Mouse (Mus musculus) liver, adult 2 months (tissue): ENCODE results near the gene Cpb2. TPM values are rescaled to one million over a fixed set of nuclear protein-coding genes. Genes with fewer than 3 reads are reported as not detected.
A peak's percentile ranks its signal among the peaks of the same experiment; 100 is the strongest.

Source experiments
- DNase-seq: peaks from one replicate; pipeline ENCODE4 v3.0.0-alpha.2; 2011; ENCODE audit warnings: low read depth, low spot score; ENCODE audit errors: extremely low read depth
- H3K27ac ChIP-seq: fragments of 200-500 bp; replicated peaks from 2 replicates; pipeline ENCODE4 v1.5.1; 2012; ENCODE audit warnings: low read depth, mild to moderate bottlenecking, control low read depth, inconsistent platforms, low read length; ENCODE audit not compliant: insufficient read depth
- H3K27me3 ChIP-seq: fragments of 200-500 bp; 2 replicates; pipeline ENCODE4 v1.6.1; 2012; ENCODE audit warnings: mild to moderate bottlenecking, moderate library complexity, low read length, inconsistent platforms; ENCODE audit not compliant: control insufficient read depth, insufficient read depth
- H3K36me3 ChIP-seq: fragments of 200-500 bp; 2 replicates; pipeline ENCODE4 v1.6.1; 2012; ENCODE audit warnings: low read length, inconsistent platforms; ENCODE audit not compliant: control insufficient read depth, insufficient read depth
- H3K4me1 ChIP-seq: fragments of 200-500 bp; 2 replicates; pipeline ENCODE4 v1.6.1; 2011; ENCODE audit warnings: low read length; ENCODE audit not compliant: control insufficient read depth, insufficient read depth
- H3K4me3 ChIP-seq: fragments of 200-500 bp; 2 replicates; pipeline ENCODE4 v1.5.1; 2011; ENCODE audit warnings: low read depth, mild to moderate bottlenecking, control low read depth, low read length, moderate library complexity; ENCODE audit not compliant: insufficient read depth
- H3K79me2 ChIP-seq: fragments of 200-500 bp; 2 replicates; pipeline ENCODE4 v1.6.1; 2012; ENCODE audit warnings: inconsistent platforms, mild to moderate bottlenecking, low read length, moderate library complexity; ENCODE audit not compliant: control insufficient read depth, insufficient read depth
- H3K9ac ChIP-seq: fragments of 200-500 bp; 2 replicates; pipeline ENCODE4 v1.6.1; 2012; ENCODE audit warnings: low read depth, mild to moderate bottlenecking, control low read depth, inconsistent platforms, low read length
- CTCF ChIP-seq: fragments of 200-500 bp; IDR thresholded peaks from 2 replicates; pipeline ENCODE4 v1.5.1; 2011; ENCODE audit warnings: low read depth, low read length, control low read depth
- POLR2A ChIP-seq: fragments of 200-500 bp; IDR thresholded peaks from 2 replicates; pipeline ENCODE4 v1.6.1; 2011; ENCODE audit warnings: low read length, control low read depth; ENCODE audit not compliant: insufficient read depth; ENCODE audit errors: extremely low read depth
- WGBS: fragments of 180-500 bp; shearing (Covaris S2); methylation state at CpG from one replicate; pipeline ENCODE4 v1.1.7; 2018; 5-methylcytosine and 5-hydroxymethylcytosine counted together
- polyA plus RNA-seq: library from polyadenylated mRNA; depleted of rRNA; stranded (reverse); fragments of >200 nt; gene quantifications from 2 replicates; pipeline ENCODE4 v1.2.3, GENCODE M21; 2012
- total RNA-seq: library from RNA; depleted of rRNA; stranded (reverse); fragments of >200 nt; gene quantifications from 2 replicates; pipeline ENCODE4 v1.2.3, GENCODE M21; 2014

Cpb2 gene
- total and polyA plus RNA-seq, 2 experiments = 147 to 574 TPM

DNA sequence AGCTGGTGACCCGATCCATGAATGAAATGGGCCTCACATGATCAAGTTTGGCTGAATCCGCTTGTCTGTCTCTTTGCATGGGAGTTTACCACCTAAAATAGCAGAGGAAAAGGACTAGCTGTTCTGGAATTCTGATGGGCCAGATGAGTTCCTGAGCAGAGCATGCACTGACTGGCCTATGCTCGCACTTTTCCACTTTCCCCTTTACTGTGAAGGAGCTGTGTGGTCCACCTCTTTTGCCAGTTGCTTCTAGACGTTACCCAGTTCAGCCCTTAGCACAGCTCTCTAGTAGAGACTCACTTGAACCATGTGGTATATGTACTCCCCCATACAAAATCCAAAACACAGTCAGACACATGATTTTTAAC, 5.5 kb upstream of the Cpb2 start:
- Histone ChIP-seq H3K27ac (no peak overlapping the region), H3K9ac (no peak overlapping the region), H3K4me3 (no peak overlapping the region), H3K27me3 (no peaks in the 10 kb centered on the region), H3K36me3 (no peaks in the 10 kb centered on the region), H3K79me2 (no peaks in the 10 kb centered on the region), H3K4me1 (peaks cover 13% of the 10 kb centered on the region)
- TF ChIP-seq CTCF (no peak), POLR2A (no peak)
- 88% methylated on average over 4 of the region's 4 CpGs for WGBS
- DNase-seq = no peak

- no peak overlapping the region for H3K9ac ChIP-seq
- no peak for TF ChIP-seq CTCF
- TF ChIP-seq POLR2A = no peak
- H3K4me1 ChIP-seq = peaks cover 14% of the 10 kb centered on the region
- no peak overlapping the region for H3K27ac ChIP-seq
- H3K27me3 ChIP-seq = no peaks in the 10 kb centered on the region
- H3K79me2 ChIP-seq = no peaks in the 10 kb centered on the region
- H3K4me3 ChIP-seq = no peak overlapping the region
- peak; percentile 62 for DNase-seq
- WGBS = 46% methylated on average over 8 of the region's 8 CpGs
- no peaks in the 10 kb centered on the region for H3K36me3 ChIP-seq
Measured at GRCm38 (mm10) chr14:75237096-75237495, 5.0 kb upstream of the Cpb2 start.

- DNase-seq = no peak
- Histone ChIP-seq H3K4me3 (no peak overlapping the region), H3K4me1 (peaks cover 9% of the 10 kb centered on the region), H3K27ac (no peak overlapping the region), H3K36me3 (no peaks in the 10 kb centered on the region), H3K27me3 (no peaks in the 10 kb centered on the region), H3K79me2 (no peaks in the 10 kb centered on the region), H3K9ac (no peak overlapping the region)
- 83% methylated on average over 6 of the region's 6 CpGs for WGBS
- TF ChIP-seq CTCF = no peak
Measured at GRCm38 (mm10) chr14:75238054-75238692, 3.9 kb upstream of the Cpb2 start.

DNA sequence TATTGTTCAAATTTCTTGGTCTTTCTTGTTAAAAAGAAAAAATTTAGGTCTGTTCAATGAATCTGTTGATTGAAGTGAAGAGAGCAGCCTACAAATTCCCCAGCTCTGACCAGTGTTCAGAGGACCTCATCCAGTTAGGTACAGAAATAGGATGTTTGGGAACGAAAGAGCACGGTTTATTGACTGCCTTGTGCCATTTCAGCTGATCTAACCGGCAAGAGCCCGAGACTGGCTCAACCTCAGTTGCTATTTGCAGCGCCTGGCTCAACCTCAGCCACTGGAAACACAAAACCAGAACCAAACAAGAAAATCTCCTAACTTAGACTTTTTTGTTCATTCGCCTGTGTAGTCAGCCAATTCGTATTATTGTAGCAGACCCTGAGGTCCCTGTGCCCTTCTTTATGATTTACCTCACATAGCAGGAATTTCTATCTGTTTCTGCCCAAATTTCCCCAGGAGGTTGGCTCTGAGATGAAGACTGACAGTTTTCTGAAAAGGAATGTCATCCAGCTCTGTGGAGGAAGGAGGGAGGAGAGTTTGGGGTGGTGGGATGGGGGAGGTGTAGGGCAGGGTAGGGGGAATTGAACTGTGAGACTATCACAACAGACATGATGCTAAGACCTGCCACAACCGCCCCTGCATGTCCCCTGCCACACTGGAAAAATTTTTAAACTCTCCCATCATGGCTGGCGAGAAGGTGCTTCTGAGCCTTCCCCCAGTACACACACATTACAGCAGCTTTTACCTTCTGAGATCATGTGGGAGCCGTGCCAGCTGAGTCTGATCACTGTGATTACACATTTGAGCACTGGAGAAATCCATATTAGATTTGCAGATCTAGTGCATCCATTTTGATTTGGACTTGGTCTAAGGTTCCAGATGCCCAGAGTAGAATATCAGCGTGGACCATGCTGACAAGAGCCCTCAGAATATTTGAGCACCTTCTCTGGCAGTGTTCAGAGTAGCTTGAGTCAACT, 4.2 kb downstream of the Cpb2 start:
- no peak for TF ChIP-seq POLR2A
- no peak for TF ChIP-seq CTCF
- H3K27ac ChIP-seq = peak overlapping the region; percentile 66
- H3K36me3 ChIP-seq = peaks cover 11% of the 10 kb centered on the region
- peaks cover 33% of the 10 kb centered on the region for H3K4me1 ChIP-seq
- WGBS = 39% methylated on average over 11 of the region's 11 CpGs
- peaks cover 16% of the 10 kb centered on the region; the same call in 1 of the 2 replicates for H3K79me2 ChIP-seq
- no peaks in the 10 kb centered on the region for H3K27me3 ChIP-seq
- H3K9ac ChIP-seq = peak overlapping the region; percentile 53; the same call in 1 of the 2 replicates
- no peak overlapping the region for H3K4me3 ChIP-seq
- peak; percentile 78 for DNase-seq

DNA sequence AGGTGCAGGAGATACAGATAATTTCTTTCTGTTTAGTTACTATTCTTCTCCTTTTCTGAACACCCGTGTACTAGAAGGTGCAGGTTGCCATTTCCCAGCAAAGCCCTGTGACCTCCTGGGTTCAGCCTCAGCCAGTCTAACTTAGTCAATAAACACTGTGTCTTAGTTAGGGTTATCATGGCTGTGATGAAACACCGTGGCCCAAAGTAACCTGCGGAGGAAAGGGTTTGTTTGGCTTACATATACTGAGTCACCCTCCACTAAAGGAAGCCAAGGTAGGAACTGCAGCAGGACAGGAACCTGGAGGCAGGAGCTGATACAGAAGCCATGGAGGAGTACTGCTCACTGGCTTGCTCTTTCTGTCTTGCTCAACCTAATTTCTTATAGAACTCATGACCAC, 8.3 kb downstream of the Cpb2 start:
- DNase-seq = peak; percentile 91
- H3K27ac ChIP-seq = peak overlapping the region; percentile 95
- WGBS = 23% methylated on average over 3 of the region's 3 CpGs
- peaks cover 11% of the 10 kb centered on the region for H3K36me3 ChIP-seq
- TF ChIP-seq POLR2A (no peak), CTCF (no peak)
- no peak overlapping the region for H3K9ac ChIP-seq
- H3K4me1 ChIP-seq = peaks cover 20% of the 10 kb centered on the region
- no peak overlapping the region for H3K4me3 ChIP-seq
- H3K27me3 ChIP-seq = no peaks in the 10 kb centered on the region
- H3K79me2 ChIP-seq = peaks cover 14% of the 10 kb centered on the region; the same call in 1 of the 2 replicates

DNA sequence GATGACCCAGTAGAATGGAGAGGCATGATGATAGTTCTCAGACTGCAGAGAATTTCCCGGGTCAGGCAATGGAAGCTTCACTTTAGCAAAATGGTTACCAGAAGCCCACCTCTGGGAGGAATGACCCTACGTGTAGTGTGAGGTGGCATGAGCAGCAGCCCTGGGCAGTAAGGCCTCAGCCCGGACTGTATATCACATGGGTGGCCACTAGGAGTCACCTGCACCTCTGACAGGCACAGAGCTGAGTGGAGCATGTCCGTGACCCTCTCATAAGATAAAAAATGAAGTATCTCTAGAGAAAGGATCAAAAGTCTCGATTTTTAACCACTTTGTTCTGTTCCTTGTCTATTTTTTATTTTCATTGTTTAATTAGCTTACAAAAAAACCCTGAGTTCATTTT, 14.4 kb downstream of the Cpb2 start:
- H3K9ac ChIP-seq = no peak overlapping the region
- no peak overlapping the region for H3K4me3 ChIP-seq
- TF ChIP-seq POLR2A (no peak), CTCF (peak; percentile 64)
- no peak for DNase-seq
- no peaks in the 10 kb centered on the region for H3K27me3 ChIP-seq
- H3K27ac ChIP-seq = no peak overlapping the region
- H3K36me3 ChIP-seq = peaks cover 50% of the 10 kb centered on the region
- peaks cover 5% of the 10 kb centered on the region; the same call in 1 of the 2 replicates for H3K79me2 ChIP-seq
- 61% methylated on average over 5 of the region's 5 CpGs for WGBS
- no peaks in the 10 kb centered on the region for H3K4me1 ChIP-seq
